29 mouse cellular contexts compared by ENCODE assay signal in the genomic region with DNA sequence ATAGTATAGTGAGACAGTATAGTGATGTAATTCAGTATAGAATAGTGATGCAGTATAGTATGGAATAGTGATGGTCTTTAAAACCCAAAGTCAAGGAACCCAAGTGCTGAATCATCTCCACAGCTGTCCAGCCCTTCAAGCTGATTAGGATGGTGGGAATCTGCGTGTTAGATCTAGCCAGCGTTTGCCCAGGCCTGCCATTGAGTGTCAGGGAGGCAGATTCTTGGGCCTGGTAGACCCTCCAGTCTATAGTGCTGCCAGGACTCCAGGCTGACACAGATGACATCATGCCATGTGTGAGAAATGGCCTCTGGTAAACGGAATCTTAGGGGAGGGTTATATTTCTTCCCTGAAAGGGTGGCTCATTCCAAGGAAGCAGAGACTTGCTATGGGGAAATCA.
"Had no signal": no experiment of that assay in that cellular context is flagged by ENCODE, and none has a peak within 500 bp of the region (broad histone marks: within the 10 kb centered on the region; RNA-seq: fewer than 3 reads in every experiment).

No protein-coding gene starts in this region.

- H3K36me3 ChIP-seq: heart, embryonic 13.5 days; heart, embryonic 15.5 days; hindbrain, embryonic 10.5 days; hindbrain, embryonic 12.5 days; hindbrain, embryonic 13.5 days; hindbrain, embryonic 15.5 days; intestine, embryonic 15.5 days had no signal

- H3K27me3 ChIP-seq: heart, embryonic 12.5 days; heart, embryonic 13.5 days; heart, embryonic 15.5 days; hindbrain, embryonic 12.5 days; hindbrain, embryonic 13.5 days; hindbrain, embryonic 15.5 days; intestine, embryonic 15.5 days; kidney, embryonic 15.5 days had no signal

- H3K4me3 ChIP-seq: heart, embryonic 12.5 days; heart, embryonic 13.5 days; heart, embryonic 15.5 days; hindbrain, embryonic 10.5 days; hindbrain, embryonic 12.5 days; hindbrain, embryonic 13.5 days; hindbrain, embryonic 15.5 days; intestine, embryonic 15.5 days; kidney, embryonic 15.5 days; layer of hippocampus, adult 2 months; left cerebral cortex, adult 2 months had no signal

- H3K9me3 ChIP-seq: heart, embryonic 12.5 days; heart, embryonic 13.5 days; heart, embryonic 15.5 days; hindbrain, embryonic 10.5 days; hindbrain, embryonic 12.5 days; hindbrain, embryonic 13.5 days; hindbrain, embryonic 15.5 days; intestine, embryonic 15.5 days; kidney, embryonic 15.5 days had no signal

- H3K4me1 ChIP-seq: intestine, embryonic 15.5 days; kidney, embryonic 15.5 days had no signal

- H3K27ac ChIP-seq: heart, embryonic 13.5 days; heart, embryonic 15.5 days; hindbrain, embryonic 10.5 days; hindbrain, embryonic 12.5 days; hindbrain, embryonic 13.5 days; hindbrain, embryonic 14.5 days; hindbrain, embryonic 15.5 days; hindbrain, postnatal 0 days; intestine, embryonic 15.5 days; kidney, embryonic 15.5 days; kidney, postnatal 0 days; layer of hippocampus, adult 2 months; left cerebral cortex, adult 2 months had no signal

- DNase-seq: heart, postnatal 10 days; heart, postnatal 14 days; heart, postnatal 4 days; kidney, adult 11 months; kidney, adult 18-20 months; kidney, adult 2 months; kidney, adult 8-10 months; kidney, adult 9 months; kidney, postnatal 10 days; kidney, postnatal 14 days; kidney, postnatal 25 days; kidney, postnatal 36 days; kidney, postnatal 4 days; layer of hippocampus, adult 9-11 months; layer of hippocampus, postnatal 36 days had no signal
